Mouse (Mus musculus): ENCODE results near the gene Dbp. TPM values are rescaled to one million over a fixed set of nuclear protein-coding genes. Genes with fewer than 3 reads are reported as not detected.
A peak's percentile ranks its signal among the peaks of the same experiment; 100 is the strongest.

The Dbp gene
- polyA plus RNA-seq, 1 experiment from 2014 or later, result 3.3 TPM

GRCm38 (mm10) chr7:45701607-45702006 lies 3.3 kb upstream of the Dbp start:
- peaks cover 22% of the 10 kb centered on the region for H3K4me1 ChIP-seq (replicated peaks; ENCODE audit: control insufficient read depth, insufficient read depth, low read length)
- peak; percentile 47 for DNase-seq (ENCODE audit: low spot score)
- H3K27me3 ChIP-seq (ENCODE audit: control insufficient read depth, insufficient read depth, low read length), result peaks cover 20% of the 10 kb centered on the region
- ATAC-seq (replicated peaks; ENCODE audit: low FRiP score), result no peak
- no peak overlapping the region for H3K9ac ChIP-seq (ENCODE audit: low read length)
- H3K4me3 ChIP-seq (ENCODE audit: low read depth, low read length), result no peak overlapping the region
- H3K27ac ChIP-seq (ENCODE audit: low read depth, low read length), result no peak overlapping the region
- H3K36me3 ChIP-seq (ENCODE audit: control insufficient read depth, insufficient read depth, low read length), result no peaks in the 10 kb centered on the region
- WGBS, result 83% methylated on average over 11 of the region's 11 CpGs
- H3K9me3 ChIP-seq (ENCODE audit: control insufficient read depth, low read length), result no peaks in the 10 kb centered on the region
- no peak overlapping the region for H3K4me2 ChIP-seq (ENCODE audit: low read depth, low read length, severe bottlenecking)

GRCm38 (mm10) chr7:45702316-45702715 lies 2.6 kb upstream of the Dbp start:
- no peak overlapping the region for H3K9ac ChIP-seq (ENCODE audit: low read length)

GRCm38 (mm10) chr7:45702809-45703520 lies 1.9 kb upstream of the Dbp start:
- no peaks in the 10 kb centered on the region for H3K9me3 ChIP-seq (ENCODE audit: control insufficient read depth, low read length)
- peaks cover 20% of the 10 kb centered on the region for H3K27me3 ChIP-seq (ENCODE audit: control insufficient read depth, insufficient read depth, low read length)
- no peak overlapping the region for H3K9ac ChIP-seq (ENCODE audit: low read length)
- no peaks in the 10 kb centered on the region for H3K36me3 ChIP-seq (ENCODE audit: control insufficient read depth, insufficient read depth, low read length)
- no peak overlapping the region for H3K4me3 ChIP-seq (ENCODE audit: low read depth, low read length)
- peaks cover 28% of the 10 kb centered on the region for H3K4me1 ChIP-seq (replicated peaks; ENCODE audit: control insufficient read depth, insufficient read depth, low read length)
- DNase-seq (ENCODE audit: low spot score), result no peak
- WGBS, result 88% methylated on average over 17 of the region's 17 CpGs
- ATAC-seq (replicated peaks; ENCODE audit: low FRiP score), result no peak
- no peak overlapping the region for H3K4me2 ChIP-seq (ENCODE audit: low read depth, low read length, severe bottlenecking)
- H3K27ac ChIP-seq (ENCODE audit: low read depth, low read length), result no peak overlapping the region

More at GRCm38 (mm10) chr7:45702316-45702715, 2.6 kb upstream of the Dbp start:
- H3K27me3 ChIP-seq (ENCODE audit: control insufficient read depth, insufficient read depth, low read length), result peaks cover 20% of the 10 kb centered on the region
- no peak for ATAC-seq (replicated peaks; ENCODE audit: low FRiP score)
- no peaks in the 10 kb centered on the region for H3K9me3 ChIP-seq (ENCODE audit: control insufficient read depth, low read length)
- no peak overlapping the region for H3K4me3 ChIP-seq (ENCODE audit: low read depth, low read length)
- H3K27ac ChIP-seq (ENCODE audit: low read depth, low read length), result no peak overlapping the region
- H3K4me1 ChIP-seq (replicated peaks; ENCODE audit: control insufficient read depth, insufficient read depth, low read length), result peaks cover 23% of the 10 kb centered on the region
- H3K4me2 ChIP-seq (ENCODE audit: low read depth, low read length, severe bottlenecking), result no peak overlapping the region
- no peak for DNase-seq (ENCODE audit: low spot score)
- WGBS, result 93% methylated on average over 11 of the region's 11 CpGs
- H3K36me3 ChIP-seq (ENCODE audit: control insufficient read depth, insufficient read depth, low read length), result no peaks in the 10 kb centered on the region

GRCm38 (mm10) chr7:45703521-45704033 lies 1.3 kb upstream of the Dbp start:
- Histone ChIP-seq H3K9me3 (ENCODE audit: control insufficient read depth, low read length) (no peaks in the 10 kb centered on the region), H3K9ac (ENCODE audit: low read length) (peak overlapping the region; percentile 49), H3K27me3 (ENCODE audit: control insufficient read depth, insufficient read depth, low read length) (peaks cover 19% of the 10 kb centered on the region), H3K4me3 (ENCODE audit: low read depth, low read length) (peak overlapping the region; percentile 52), H3K4me2 (ENCODE audit: low read depth, low read length, severe bottlenecking) (peak overlapping the region; percentile 98), H3K27ac (ENCODE audit: low read depth, low read length) (peak overlapping the region; percentile 71; the same call in 1 of the 2 replicates), H3K36me3 (ENCODE audit: control insufficient read depth, insufficient read depth, low read length) (no peaks in the 10 kb centered on the region), H3K4me1 (replicated peaks; ENCODE audit: control insufficient read depth, insufficient read depth, low read length) (peaks cover 32% of the 10 kb centered on the region)
- 40% methylated on average over 12 of the region's 12 CpGs for WGBS
- ATAC-seq (replicated peaks; ENCODE audit: low FRiP score) (no peak), DNase-seq (ENCODE audit: low spot score) (no peak)

- WGBS, result under 1% methylated on average over 13 of the region's 13 CpGs
- DNase-seq (ENCODE audit: low spot score) (peak; percentile 72), ATAC-seq (replicated peaks; ENCODE audit: low FRiP score) (peak; percentile 34)
- Histone ChIP-seq H3K27me3 (ENCODE audit: control insufficient read depth, insufficient read depth, low read length) (peaks cover 14% of the 10 kb centered on the region), H3K4me3 (ENCODE audit: low read depth, low read length) (peak overlapping the region; percentile 52), H3K9me3 (ENCODE audit: control insufficient read depth, low read length) (no peaks in the 10 kb centered on the region), H3K36me3 (ENCODE audit: control insufficient read depth, insufficient read depth, low read length) (no peaks in the 10 kb centered on the region), H3K4me1 (replicated peaks; ENCODE audit: control insufficient read depth, insufficient read depth, low read length) (peaks cover 32% of the 10 kb centered on the region), H3K27ac (ENCODE audit: low read depth, low read length) (peak overlapping the region; percentile 71), H3K9ac (ENCODE audit: low read length) (peak overlapping the region; percentile 49), H3K4me2 (ENCODE audit: low read depth, low read length, severe bottlenecking) (peak overlapping the region; percentile 98)
These were observed 785 bp upstream of the Dbp start for GRCm38 (mm10) chr7:45704046-45704559.

- Histone ChIP-seq H3K4me1 (replicated peaks; ENCODE audit: control insufficient read depth, insufficient read depth, low read length) (peaks cover 28% of the 10 kb centered on the region), H3K9me3 (ENCODE audit: control insufficient read depth, low read length) (no peaks in the 10 kb centered on the region), H3K4me3 (ENCODE audit: low read depth, low read length) (peak overlapping the region; percentile 52), H3K27ac (ENCODE audit: low read depth, low read length) (peak overlapping the region; percentile 9; the same call in 1 of the 2 replicates), H3K27me3 (ENCODE audit: control insufficient read depth, insufficient read depth, low read length) (peaks cover 2% of the 10 kb centered on the region; the same call in 1 of the 2 replicates), H3K9ac (ENCODE audit: low read length) (peak overlapping the region; percentile 47; the same call in 1 of the 2 replicates), H3K36me3 (ENCODE audit: control insufficient read depth, insufficient read depth, low read length) (peaks cover 2% of the 10 kb centered on the region; the same call in 1 of the 2 replicates), H3K4me2 (ENCODE audit: low read depth, low read length, severe bottlenecking) (peak overlapping the region; percentile 98)
- under 1% methylated on average over 21 of the region's 21 CpGs for WGBS
- peak; percentile 76 for DNase-seq (ENCODE audit: low spot score)
- no peak for ATAC-seq (replicated peaks; ENCODE audit: low FRiP score)
These were observed 566 bp downstream of the Dbp start for GRCm38 (mm10) chr7:45705443-45705864.

- Histone ChIP-seq H3K9ac (ENCODE audit: low read length) (peak overlapping the region; percentile 72; the same call in 1 of the 2 replicates), H3K4me3 (ENCODE audit: low read depth, low read length) (peak overlapping the region; percentile 52), H3K4me2 (ENCODE audit: low read depth, low read length, severe bottlenecking) (peak overlapping the region; percentile 98), H3K9me3 (ENCODE audit: control insufficient read depth, low read length) (no peaks in the 10 kb centered on the region), H3K36me3 (ENCODE audit: control insufficient read depth, insufficient read depth, low read length) (peaks cover 6% of the 10 kb centered on the region; the same call in 1 of the 2 replicates), H3K27ac (ENCODE audit: low read depth, low read length) (no peak overlapping the region), H3K27me3 (ENCODE audit: control insufficient read depth, insufficient read depth, low read length) (0 out of 2 replicates have a peak, but pooled peaks cover 2% of the 10 kb centered on the region), H3K4me1 (replicated peaks; ENCODE audit: control insufficient read depth, insufficient read depth, low read length) (peaks cover 28% of the 10 kb centered on the region)
- 2% methylated on average over 7 of the region's 7 CpGs for WGBS
- DNase-seq (ENCODE audit: low spot score) (no peak), ATAC-seq (replicated peaks; ENCODE audit: low FRiP score) (no peak)
These were observed 989 bp downstream of the Dbp start for GRCm38 (mm10) chr7:45705873-45706281.

GRCm38 (mm10) chr7:45706721-45707241 lies 1.9 kb downstream of the Dbp start:
- ATAC-seq (replicated peaks; ENCODE audit: low FRiP score), result 0 out of 2 replicates have a peak, but pooled peaks have one; percentile 3
- peaks cover 28% of the 10 kb centered on the region for H3K4me1 ChIP-seq (replicated peaks; ENCODE audit: control insufficient read depth, insufficient read depth, low read length)
- WGBS, result under 1% methylated on average over 43 of the region's 45 CpGs

More at GRCm38 (mm10) chr7:45706721-45707241, 1.9 kb downstream of the Dbp start:
- Histone ChIP-seq H3K4me3 (ENCODE audit: low read depth, low read length) (peak overlapping the region; percentile 52), H3K27me3 (ENCODE audit: control insufficient read depth, insufficient read depth, low read length) (no peaks in the 10 kb centered on the region), H3K36me3 (ENCODE audit: control insufficient read depth, insufficient read depth, low read length) (peaks cover 10% of the 10 kb centered on the region; the same call in 1 of the 2 replicates), H3K4me2 (ENCODE audit: low read depth, low read length, severe bottlenecking) (peak overlapping the region; percentile 98), H3K9me3 (ENCODE audit: control insufficient read depth, low read length) (no peaks in the 10 kb centered on the region), H3K9ac (ENCODE audit: low read length) (peak overlapping the region; percentile 72), H3K27ac (ENCODE audit: low read depth, low read length) (peak overlapping the region; percentile 37; the same call in 1 of the 2 replicates)
- DNase-seq (ENCODE audit: low spot score), result peak; percentile 92

Data from forebrain, embryonic 11.5 days (tissue).